Mouse (Mus musculus): ENCODE measurements around the gene Dnhd1. TPM values are rescaled to one million over a fixed set of nuclear protein-coding genes. Genes with fewer than 3 reads are reported as not detected.
A peak's percentile ranks its signal among the peaks of the same experiment; 100 is the strongest.

Dnhd1 gene
- polyA plus RNA-seq, 1 experiment from 2014 or later = 1.0 TPM

DNA sequence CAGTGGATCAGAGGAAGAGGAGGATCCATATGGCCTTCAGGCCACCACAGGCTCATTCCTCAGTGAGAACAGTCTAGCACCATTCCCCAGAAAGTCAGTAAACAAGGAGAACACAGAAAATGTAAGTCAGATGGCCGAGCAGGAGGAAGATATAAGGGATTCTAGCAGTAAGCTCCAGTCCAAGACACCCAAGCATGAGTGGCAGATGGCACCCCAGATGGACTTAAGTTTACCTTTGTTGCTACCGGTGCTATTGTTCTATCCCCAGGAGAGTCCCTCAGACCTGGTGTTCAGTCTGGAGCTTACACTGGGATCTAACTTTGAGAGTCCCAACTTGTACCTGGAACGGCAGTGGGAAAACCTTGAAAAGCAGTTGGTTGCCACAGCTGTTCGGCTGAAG lies 53.2 kb downstream of the Dnhd1 start:
- no peaks in the 10 kb centered on the region for H3K27me3 ChIP-seq (replicated peaks; ENCODE audit: control insufficient read depth, insufficient read depth, low read length)
- WGBS = 87% methylated on average over 4 of the region's 4 CpGs
- no peak overlapping the region for H3K9ac ChIP-seq (replicated peaks; ENCODE audit: low read depth, low read length)
- no peaks in the 10 kb centered on the region for H3K4me1 ChIP-seq (replicated peaks; ENCODE audit: control insufficient read depth, insufficient read depth, low read length)
- no peak for ATAC-seq
- no peaks in the 10 kb centered on the region for H3K9me3 ChIP-seq (ENCODE audit: control insufficient read depth, low read length)
- no peaks in the 10 kb centered on the region for H3K36me3 ChIP-seq (ENCODE audit: control insufficient read depth, insufficient read depth)
- no peak overlapping the region for H3K27ac ChIP-seq (ENCODE audit: low read length)
- no peak overlapping the region for H3K4me2 ChIP-seq (ENCODE audit: low read length)
- no peak overlapping the region for H3K4me3 ChIP-seq (replicated peaks; ENCODE audit: low read length)

DNA sequence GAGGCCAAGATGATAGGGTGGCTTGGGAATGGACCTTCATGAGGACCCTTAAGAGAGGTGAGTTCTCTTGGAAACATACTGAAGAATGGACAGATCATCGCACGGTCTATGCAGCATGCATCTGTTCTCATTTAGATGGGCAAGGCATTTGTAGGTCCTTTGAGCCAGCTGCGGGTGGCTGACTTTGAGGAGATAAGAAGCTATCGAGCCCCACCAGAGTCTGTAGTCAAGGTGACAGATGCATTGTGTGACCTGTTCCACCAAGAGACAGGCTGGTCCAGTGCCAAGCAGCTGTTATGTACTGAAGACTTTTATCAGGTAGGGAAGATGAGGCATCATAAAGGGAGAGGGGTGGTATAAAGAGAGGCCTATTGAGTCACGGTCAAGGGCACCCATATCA lies 58.1 kb downstream of the Dnhd1 start:
- Histone ChIP-seq H3K4me3 (replicated peaks; ENCODE audit: low read length) (no peak overlapping the region), H3K27me3 (replicated peaks; ENCODE audit: control insufficient read depth, insufficient read depth, low read length) (no peaks in the 10 kb centered on the region), H3K9me3 (ENCODE audit: control insufficient read depth, low read length) (no peaks in the 10 kb centered on the region), H3K4me1 (replicated peaks; ENCODE audit: control insufficient read depth, insufficient read depth, low read length) (no peaks in the 10 kb centered on the region), H3K36me3 (ENCODE audit: control insufficient read depth, insufficient read depth) (no peaks in the 10 kb centered on the region), H3K9ac (replicated peaks; ENCODE audit: low read depth, low read length) (no peak overlapping the region), H3K27ac (ENCODE audit: low read length) (no peak overlapping the region), H3K4me2 (ENCODE audit: low read length) (no peak overlapping the region)
- 97% methylated on average over 5 of the region's 5 CpGs for WGBS
- ATAC-seq = no peak

DNA sequence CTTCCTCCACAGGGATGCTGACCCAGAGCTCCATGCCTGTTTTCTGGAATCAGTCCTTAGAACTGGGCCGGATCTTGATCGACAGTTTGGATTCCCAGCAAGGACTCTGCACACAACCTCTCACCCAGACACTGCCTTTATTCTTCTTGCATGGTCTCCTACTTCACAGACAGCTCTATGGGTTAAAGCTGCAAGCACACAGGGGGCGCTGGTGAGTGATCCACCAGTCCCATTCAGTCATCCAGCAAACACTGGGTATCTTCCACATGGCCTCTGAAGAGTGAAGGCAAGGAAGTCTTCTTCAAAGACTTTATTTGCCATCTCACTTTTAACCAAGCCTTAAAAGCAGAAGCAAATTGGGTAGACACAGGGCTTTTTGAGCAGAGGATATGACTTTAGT lies 64.7 kb downstream of the Dnhd1 start:
- Histone ChIP-seq H3K4me2 (ENCODE audit: low read length) (no peak overlapping the region), H3K27me3 (replicated peaks; ENCODE audit: control insufficient read depth, insufficient read depth, low read length) (no peaks in the 10 kb centered on the region), H3K36me3 (ENCODE audit: control insufficient read depth, insufficient read depth) (no peaks in the 10 kb centered on the region), H3K9ac (replicated peaks; ENCODE audit: low read depth, low read length) (no peak overlapping the region), H3K9me3 (ENCODE audit: control insufficient read depth, low read length) (no peaks in the 10 kb centered on the region), H3K4me3 (replicated peaks; ENCODE audit: low read length) (no peak overlapping the region), H3K4me1 (replicated peaks; ENCODE audit: control insufficient read depth, insufficient read depth, low read length) (no peaks in the 10 kb centered on the region), H3K27ac (ENCODE audit: low read length) (no peak overlapping the region)
- 56% methylated on average over 3 of the region's 3 CpGs for WGBS
- ATAC-seq = no peak

DNA sequence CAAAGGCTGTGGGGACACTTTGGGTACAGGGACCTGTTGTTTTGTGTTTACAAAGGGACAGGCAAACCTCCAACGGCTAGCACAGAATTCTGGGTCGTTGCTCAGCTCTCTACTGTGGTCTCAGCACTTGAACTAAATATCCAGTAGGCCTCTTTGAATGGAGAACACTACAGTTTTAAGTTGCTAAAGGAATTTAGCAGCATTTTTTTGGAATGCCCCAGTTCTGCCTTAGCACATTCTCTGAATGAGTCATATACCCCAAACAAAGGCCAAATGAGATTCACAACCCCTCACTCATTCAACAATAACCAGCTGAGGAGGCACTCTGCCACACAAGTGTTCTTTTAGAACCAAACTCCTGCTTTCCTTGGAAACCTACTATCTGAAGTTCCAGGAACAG lies 71.3 kb downstream of the Dnhd1 start:
- Histone ChIP-seq H3K4me3 (replicated peaks; ENCODE audit: low read length) (no peak overlapping the region), H3K9ac (replicated peaks; ENCODE audit: low read depth, low read length) (no peak overlapping the region), H3K4me1 (replicated peaks; ENCODE audit: control insufficient read depth, insufficient read depth, low read length) (no peaks in the 10 kb centered on the region), H3K36me3 (ENCODE audit: control insufficient read depth, insufficient read depth) (no peaks in the 10 kb centered on the region), H3K9me3 (ENCODE audit: control insufficient read depth, low read length) (peaks cover 2% of the 10 kb centered on the region; the same call in 1 of the 2 replicates), H3K27me3 (replicated peaks; ENCODE audit: control insufficient read depth, insufficient read depth, low read length) (no peaks in the 10 kb centered on the region), H3K27ac (ENCODE audit: low read length) (no peak overlapping the region), H3K4me2 (ENCODE audit: low read length) (no peak overlapping the region)
- 63% methylated on average over 2 of the region's 2 CpGs for WGBS
- ATAC-seq = no peak

- no peak overlapping the region for H3K4me3 ChIP-seq (replicated peaks; ENCODE audit: low read length)
- H3K4me1 ChIP-seq (replicated peaks; ENCODE audit: control insufficient read depth, insufficient read depth, low read length) = peaks cover 7% of the 10 kb centered on the region; the same call in 1 of the 2 replicates
- H3K4me2 ChIP-seq (ENCODE audit: low read length) = no peak overlapping the region
- H3K36me3 ChIP-seq (ENCODE audit: control insufficient read depth, insufficient read depth) = no peaks in the 10 kb centered on the region; the same call in 1 of the 2 replicates
- WGBS = 75% methylated on average over 4 of the region's 4 CpGs
- no peaks in the 10 kb centered on the region for H3K27me3 ChIP-seq (replicated peaks; ENCODE audit: control insufficient read depth, insufficient read depth, low read length)
- H3K9ac ChIP-seq (replicated peaks; ENCODE audit: low read depth, low read length) = peak overlapping the region; percentile 42
- ATAC-seq = peak; percentile 77
- peak overlapping the region; percentile 50 for H3K27ac ChIP-seq (ENCODE audit: low read length)
- peaks cover 2% of the 10 kb centered on the region; the same call in 1 of the 2 replicates for H3K9me3 ChIP-seq (ENCODE audit: control insufficient read depth, low read length)
These were observed 75.7 kb downstream of the Dnhd1 start for GRCm38 (mm10) chr7:105726144-105726979.

GRCm38 (mm10) chr7:105726980-105727325 lies 76.3 kb downstream of the Dnhd1 start:
- Histone ChIP-seq H3K4me2 (ENCODE audit: low read length) (no peak overlapping the region), H3K9ac (replicated peaks; ENCODE audit: low read depth, low read length) (no peak overlapping the region), H3K27me3 (replicated peaks; ENCODE audit: control insufficient read depth, insufficient read depth, low read length) (no peaks in the 10 kb centered on the region), H3K27ac (ENCODE audit: low read length) (no peak overlapping the region), H3K4me1 (replicated peaks; ENCODE audit: control insufficient read depth, insufficient read depth, low read length) (peaks cover 7% of the 10 kb centered on the region; the same call in 1 of the 2 replicates), H3K9me3 (ENCODE audit: control insufficient read depth, low read length) (peaks cover 2% of the 10 kb centered on the region; the same call in 1 of the 2 replicates), H3K36me3 (ENCODE audit: control insufficient read depth, insufficient read depth) (peaks cover 4% of the 10 kb centered on the region; the same call in 1 of the 2 replicates), H3K4me3 (replicated peaks; ENCODE audit: low read length) (no peak overlapping the region)
- WGBS = 93% methylated on average over 4 of the region's 4 CpGs
- no peak for ATAC-seq

GRCm38 (mm10) chr7:105728701-105729428 lies 78.2 kb downstream of the Dnhd1 start:
- Histone ChIP-seq H3K4me2 (ENCODE audit: low read length) (peak overlapping the region; percentile 13), H3K9ac (replicated peaks; ENCODE audit: low read depth, low read length) (no peak overlapping the region), H3K27me3 (replicated peaks; ENCODE audit: control insufficient read depth, insufficient read depth, low read length) (no peaks in the 10 kb centered on the region), H3K36me3 (ENCODE audit: control insufficient read depth, insufficient read depth) (peaks cover 12% of the 10 kb centered on the region), H3K27ac (ENCODE audit: low read length) (peak overlapping the region; percentile 74), H3K9me3 (ENCODE audit: control insufficient read depth, low read length) (no peaks in the 10 kb centered on the region), H3K4me3 (replicated peaks; ENCODE audit: low read length) (no peak overlapping the region), H3K4me1 (replicated peaks; ENCODE audit: control insufficient read depth, insufficient read depth, low read length) (peaks cover 7% of the 10 kb centered on the region; the same call in 1 of the 2 replicates)
- WGBS = 12% methylated on average over 6 of the region's 6 CpGs
- ATAC-seq = peak; percentile 71

GRCm38 (mm10) chr7:105733836-105734235 lies 83.2 kb downstream of the Dnhd1 start:
- ATAC-seq = no peak
- H3K4me1 ChIP-seq (replicated peaks; ENCODE audit: control insufficient read depth, insufficient read depth, low read length) = peaks cover 26% of the 10 kb centered on the region
- no peak overlapping the region for H3K27ac ChIP-seq (ENCODE audit: low read length)
- H3K4me2 ChIP-seq (ENCODE audit: low read length) = no peak overlapping the region
- no peaks in the 10 kb centered on the region for H3K27me3 ChIP-seq (replicated peaks; ENCODE audit: control insufficient read depth, insufficient read depth, low read length)
- no peak overlapping the region for H3K4me3 ChIP-seq (replicated peaks; ENCODE audit: low read length)
- H3K9me3 ChIP-seq (ENCODE audit: control insufficient read depth, low read length) = no peaks in the 10 kb centered on the region
- H3K9ac ChIP-seq (replicated peaks; ENCODE audit: low read depth, low read length) = no peak overlapping the region
- 93% methylated on average over 11 of the region's 11 CpGs for WGBS
- H3K36me3 ChIP-seq (ENCODE audit: control insufficient read depth, insufficient read depth) = peaks cover 15% of the 10 kb centered on the region

DNA sequence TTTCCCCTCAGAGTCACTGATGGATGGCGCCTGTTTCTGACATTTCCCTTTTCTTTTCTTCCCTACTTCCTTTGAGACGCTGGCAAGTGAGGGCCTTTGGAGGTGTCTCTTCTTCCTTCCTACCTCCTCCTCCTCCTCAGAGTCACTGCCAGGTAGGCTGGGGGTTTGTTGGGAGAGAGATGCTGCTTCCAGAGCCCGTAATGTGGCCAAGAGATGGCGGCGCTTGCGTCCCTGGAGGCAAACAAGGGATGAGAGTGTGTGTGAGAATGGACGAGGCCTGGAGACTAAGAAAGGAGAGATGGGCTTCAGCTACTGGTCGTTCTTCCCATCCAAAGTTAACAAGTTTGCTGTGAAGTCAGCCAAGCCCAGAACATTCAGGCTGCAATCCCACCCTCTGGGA lies 84.2 kb downstream of the Dnhd1 start:
- H3K4me2 ChIP-seq (ENCODE audit: low read length) = no peak overlapping the region
- no peak overlapping the region for H3K4me3 ChIP-seq (replicated peaks; ENCODE audit: low read length)
- ATAC-seq = no peak
- no peaks in the 10 kb centered on the region for H3K9me3 ChIP-seq (ENCODE audit: control insufficient read depth, low read length)
- peaks cover 22% of the 10 kb centered on the region for H3K4me1 ChIP-seq (replicated peaks; ENCODE audit: control insufficient read depth, insufficient read depth, low read length)
- peaks cover 15% of the 10 kb centered on the region for H3K36me3 ChIP-seq (ENCODE audit: control insufficient read depth, insufficient read depth)
- 90% methylated on average over 8 of the region's 8 CpGs for WGBS
- no peaks in the 10 kb centered on the region for H3K27me3 ChIP-seq (replicated peaks; ENCODE audit: control insufficient read depth, insufficient read depth, low read length)
- no peak overlapping the region for H3K9ac ChIP-seq (replicated peaks; ENCODE audit: low read depth, low read length)
- no peak overlapping the region for H3K27ac ChIP-seq (ENCODE audit: low read length)

All from forebrain, embryonic 16.5 days (tissue).